Mouse (Mus musculus): ENCODE data around the gene Fam19a1.

- TF ChIP-seq CTCF (IDR thresholded peaks at IDR 0.05; ENCODE audit: low read depth, low read length): no peak
- no peak for TF ChIP-seq POLR2A (IDR thresholded peaks at IDR 0.05; ENCODE audit: insufficient read depth, low read length)
- no peak for TF ChIP-seq EP300 (IDR thresholded peaks at IDR 0.05; ENCODE audit: insufficient read depth, low read depth, low read length)
Measured at GRCm38 (mm10) chr6:96578649-96579048, 465.7 kb downstream of the Fam19a1 start.

All from ES-Bruce4 (cell line).